Mouse (Mus musculus) kidney, adult 2 months (tissue): ENCODE results near the gene Ppp1r13b.

Experiments
- CTCF ChIP-seq: fragments of 200-500 bp; conservative IDR thresholded peaks from 2 replicates; pipeline ENCODE4 v1.5.1; 2011; ENCODE audit warnings: low read depth, mild to moderate bottlenecking, control low read depth, low read length, moderate library complexity, mixed read lengths; ENCODE audit not compliant: insufficient read depth, insufficient read length
- POLR2A ChIP-seq: fragments of 200-500 bp; IDR thresholded peaks from one replicate; pipeline ENCODE4 v1.6.1; 2011; ENCODE audit warnings: low read depth, low read length, control low read depth

DNA sequence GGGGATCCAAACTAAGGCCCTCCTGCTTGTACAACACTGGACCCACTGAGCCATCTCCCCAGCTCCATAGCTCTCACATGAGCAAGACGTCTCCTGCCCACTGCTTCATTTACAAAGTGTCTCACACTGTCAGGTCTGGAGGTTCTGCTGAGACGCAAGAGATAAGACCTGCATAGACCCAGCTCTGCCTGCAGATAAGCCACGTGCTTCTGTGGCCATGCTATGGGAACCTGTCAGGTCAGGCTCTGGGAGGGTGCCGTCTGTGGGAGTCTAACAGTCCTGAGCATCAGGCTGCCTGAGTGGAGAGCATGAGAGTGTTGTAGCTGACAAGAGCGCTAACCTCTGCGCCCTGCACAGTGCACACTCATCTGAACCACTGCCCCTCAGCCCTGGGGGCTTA lies 120.9 kb downstream of the Ppp1r13b start:
- TF ChIP-seq POLR2A (no peak), CTCF (no peak)
